Mouse (Mus musculus): ENCODE measurements around the gene Stxbp4. TPM values are rescaled to one million over a fixed set of nuclear protein-coding genes. Genes with fewer than 3 reads are reported as not detected.
A peak's percentile ranks its signal among the peaks of the same experiment; 100 is the strongest.

The Stxbp4 gene
- polyA plus RNA-seq, 1 experiment from 2014 or later: 41.0 TPM

GRCm38 (mm10) chr11:90666916-90667315, 29.0 kb upstream of the Stxbp4 start:
- no peaks in the 10 kb centered on the region; the same call in 1 of the 2 replicates for H3K36me3 ChIP-seq (replicated peaks)
- no peak overlapping the region for H3K9ac ChIP-seq
- H3K9me3 ChIP-seq: no peaks in the 10 kb centered on the region
- no peak overlapping the region for H3K4me2 ChIP-seq
- no peak overlapping the region for H3K27ac ChIP-seq
- ATAC-seq (ENCODE audit: low FRiP score): no peak
- no peak overlapping the region for H3K4me3 ChIP-seq (replicated peaks)
- no peaks in the 10 kb centered on the region for H3K27me3 ChIP-seq
- 92% methylated on average over 4 of the region's 4 CpGs for WGBS
- H3K4me1 ChIP-seq: peaks cover 31% of the 10 kb centered on the region

GRCm38 (mm10) chr11:90666144-90666757, 28.4 kb upstream of the Stxbp4 start:
- peaks cover 31% of the 10 kb centered on the region for H3K4me1 ChIP-seq
- no peak for ATAC-seq (ENCODE audit: low FRiP score)
- H3K27me3 ChIP-seq: no peaks in the 10 kb centered on the region
- no peak overlapping the region for H3K4me3 ChIP-seq (replicated peaks)
- no peak overlapping the region for H3K4me2 ChIP-seq
- H3K9me3 ChIP-seq: no peaks in the 10 kb centered on the region
- WGBS: 75% methylated on average over 3 of the region's 3 CpGs
- H3K9ac ChIP-seq: no peak overlapping the region
- peaks cover 3% of the 10 kb centered on the region; the same call in 1 of the 2 replicates for H3K36me3 ChIP-seq (replicated peaks)
- no peak overlapping the region for H3K27ac ChIP-seq

- Histone ChIP-seq H3K36me3 (replicated peaks) (peaks cover 3% of the 10 kb centered on the region; the same call in 1 of the 2 replicates), H3K27me3 (no peaks in the 10 kb centered on the region), H3K27ac (peak overlapping the region; percentile 66), H3K9me3 (no peaks in the 10 kb centered on the region), H3K4me1 (peaks cover 31% of the 10 kb centered on the region), H3K4me2 (no peak overlapping the region), H3K4me3 (replicated peaks) (no peak overlapping the region), H3K9ac (no peak overlapping the region)
- 3% methylated on average over 6 of the region's 6 CpGs for WGBS
- peak; percentile 62 for ATAC-seq (ENCODE audit: low FRiP score)
These were observed 27.3 kb upstream of the Stxbp4 start for GRCm38 (mm10) chr11:90665161-90665560.

GRCm38 (mm10) chr11:90664345-90664986, 26.6 kb upstream of the Stxbp4 start:
- peak overlapping the region; percentile 9 for H3K4me2 ChIP-seq
- H3K27ac ChIP-seq: peak overlapping the region; percentile 66
- peaks cover 31% of the 10 kb centered on the region for H3K4me1 ChIP-seq
- no peaks in the 10 kb centered on the region for H3K27me3 ChIP-seq
- no peak for ATAC-seq (ENCODE audit: low FRiP score)
- H3K36me3 ChIP-seq (replicated peaks): peaks cover 3% of the 10 kb centered on the region; the same call in 1 of the 2 replicates
- H3K9ac ChIP-seq: no peak overlapping the region
- no peak overlapping the region for H3K4me3 ChIP-seq (replicated peaks)
- H3K9me3 ChIP-seq: no peaks in the 10 kb centered on the region
- WGBS: 22% methylated on average over 8 of the region's 8 CpGs

- peaks cover 31% of the 10 kb centered on the region for H3K4me1 ChIP-seq
- WGBS: 16% methylated on average over 5 of the region's 5 CpGs
These were observed 25.9 kb upstream of the Stxbp4 start for GRCm38 (mm10) chr11:90663618-90664297.

GRCm38 (mm10) chr11:90663052-90663451, 25.2 kb upstream of the Stxbp4 start:
- Histone ChIP-seq H3K9me3 (no peaks in the 10 kb centered on the region), H3K36me3 (replicated peaks) (0 out of 2 replicates have a peak, but pooled peaks cover 3% of the 10 kb centered on the region), H3K4me1 (peaks cover 31% of the 10 kb centered on the region), H3K9ac (no peak overlapping the region), H3K27me3 (no peaks in the 10 kb centered on the region), H3K27ac (no peak overlapping the region), H3K4me2 (no peak overlapping the region), H3K4me3 (replicated peaks) (no peak overlapping the region)
- WGBS: 72% methylated on average over 3 of the region's 3 CpGs
- no peak for ATAC-seq (ENCODE audit: low FRiP score)

More at GRCm38 (mm10) chr11:90663618-90664297, 25.9 kb upstream of the Stxbp4 start:
- H3K4me2 ChIP-seq: peak overlapping the region; percentile 9; the same call in 1 of the 2 replicates
- 0 out of 2 replicates have a peak, but pooled peaks cover 3% of the 10 kb centered on the region for H3K36me3 ChIP-seq (replicated peaks)
- no peaks in the 10 kb centered on the region for H3K27me3 ChIP-seq
- peak; percentile 65; the same call in 1 of the 2 replicates for ATAC-seq (ENCODE audit: low FRiP score)
- no peak overlapping the region for H3K9ac ChIP-seq
- no peaks in the 10 kb centered on the region for H3K9me3 ChIP-seq
- H3K27ac ChIP-seq: peak overlapping the region; percentile 66
- no peak overlapping the region for H3K4me3 ChIP-seq (replicated peaks)

- peaks cover 7% of the 10 kb centered on the region; the same call in 1 of the 2 replicates for H3K36me3 ChIP-seq (replicated peaks)
- no peaks in the 10 kb centered on the region for H3K27me3 ChIP-seq
- H3K9ac ChIP-seq: no peak overlapping the region
- H3K4me1 ChIP-seq: peaks cover 27% of the 10 kb centered on the region
- H3K27ac ChIP-seq: no peak overlapping the region
- WGBS: 85% methylated on average over 4 of the region's 4 CpGs
- no peak overlapping the region for H3K4me3 ChIP-seq (replicated peaks)
- no peak overlapping the region for H3K4me2 ChIP-seq
- no peak for ATAC-seq (ENCODE audit: low FRiP score)
- H3K9me3 ChIP-seq: no peaks in the 10 kb centered on the region
These were observed 22.8 kb upstream of the Stxbp4 start for GRCm38 (mm10) chr11:90660662-90661061.

- H3K4me2 ChIP-seq: no peak overlapping the region
- peaks cover 11% of the 10 kb centered on the region; the same call in 1 of the 2 replicates for H3K36me3 ChIP-seq (replicated peaks)
- H3K4me3 ChIP-seq (replicated peaks): no peak overlapping the region
- no peak overlapping the region for H3K9ac ChIP-seq
- H3K27me3 ChIP-seq: no peaks in the 10 kb centered on the region
- H3K9me3 ChIP-seq: no peaks in the 10 kb centered on the region
- no peak overlapping the region for H3K27ac ChIP-seq
- no peak for ATAC-seq (ENCODE audit: low FRiP score)
- WGBS: 86% methylated on average over 12 of the region's 12 CpGs
- H3K4me1 ChIP-seq: no peaks in the 10 kb centered on the region; the same call in 1 of the 2 replicates
These were observed 19.6 kb upstream of the Stxbp4 start for GRCm38 (mm10) chr11:90657527-90657926.

GRCm38 (mm10) chr11:90652603-90653002, 14.7 kb upstream of the Stxbp4 start:
- peaks cover 30% of the 10 kb centered on the region for H3K36me3 ChIP-seq (replicated peaks)

GRCm38 (mm10) chr11:90650231-90650885, 12.5 kb upstream of the Stxbp4 start:
- no peaks in the 10 kb centered on the region for H3K27me3 ChIP-seq
- 85% methylated on average over 9 of the region's 9 CpGs for WGBS
- H3K4me1 ChIP-seq: no peaks in the 10 kb centered on the region
- H3K9ac ChIP-seq: no peak overlapping the region
- no peak overlapping the region for H3K4me2 ChIP-seq
- H3K36me3 ChIP-seq (replicated peaks): peaks cover 36% of the 10 kb centered on the region
- H3K4me3 ChIP-seq (replicated peaks): no peak overlapping the region
- H3K9me3 ChIP-seq: no peaks in the 10 kb centered on the region
- ATAC-seq (ENCODE audit: low FRiP score): no peak
- H3K27ac ChIP-seq: no peak overlapping the region

More at GRCm38 (mm10) chr11:90652603-90653002, 14.7 kb upstream of the Stxbp4 start:
- H3K27ac ChIP-seq: no peak overlapping the region
- WGBS: 93% methylated on average over 4 of the region's 4 CpGs
- H3K27me3 ChIP-seq: no peaks in the 10 kb centered on the region
- no peaks in the 10 kb centered on the region for H3K4me1 ChIP-seq
- no peak overlapping the region for H3K9ac ChIP-seq
- H3K4me2 ChIP-seq: no peak overlapping the region
- no peaks in the 10 kb centered on the region for H3K9me3 ChIP-seq
- ATAC-seq (ENCODE audit: low FRiP score): no peak
- H3K4me3 ChIP-seq (replicated peaks): no peak overlapping the region

GRCm38 (mm10) chr11:90649777-90650176, 11.9 kb upstream of the Stxbp4 start:
- peaks cover 41% of the 10 kb centered on the region for H3K36me3 ChIP-seq (replicated peaks)
- H3K4me2 ChIP-seq: no peak overlapping the region
- 95% methylated on average over 6 of the region's 6 CpGs for WGBS

More at GRCm38 (mm10) chr11:90649777-90650176, 11.9 kb upstream of the Stxbp4 start:
- Histone ChIP-seq H3K27me3 (no peaks in the 10 kb centered on the region), H3K9me3 (no peaks in the 10 kb centered on the region), H3K9ac (no peak overlapping the region), H3K4me1 (no peaks in the 10 kb centered on the region), H3K4me3 (replicated peaks) (no peak overlapping the region), H3K27ac (no peak overlapping the region)
- ATAC-seq (ENCODE audit: low FRiP score): no peak

Data from forebrain, embryonic 12.5 days (tissue).